Mouse (Mus musculus): Measurements from ENCODE around the gene Slco1b2.
"Not testable (repeated sequence)": the region's sequence is repeated elsewhere in the genome, so short reads cannot be mapped to it uniquely, and the experiment has no call there.

Slco1b2 gene

DNA sequence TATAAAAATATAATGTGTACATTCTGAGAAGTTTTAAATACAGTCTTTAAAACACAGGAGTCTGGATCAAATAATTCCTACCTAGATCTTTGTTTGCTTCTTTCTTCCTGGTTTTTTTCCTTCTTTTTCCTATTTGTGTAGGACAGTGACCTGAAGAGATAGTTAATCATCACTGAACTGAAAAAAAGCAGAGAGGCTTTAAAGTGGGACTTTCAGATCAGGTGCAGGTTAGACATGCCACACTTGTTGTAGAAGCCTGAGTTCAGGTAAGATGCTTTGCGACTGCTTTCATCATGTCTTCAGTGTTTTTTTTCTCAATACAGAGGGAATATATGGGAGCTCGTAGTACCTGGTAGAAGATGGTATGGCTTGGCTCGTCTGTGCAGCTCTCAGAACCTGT lies at the start of gene Slco1b2:
TSS of gene Slco1b2 (plus strand) at position 228 of the 400 bp plus-strand sequence.
- no peak for DNase-seq (ENCODE audit: extremely low read depth, low read depth, low spot score)

- no peak for DNase-seq (ENCODE audit: extremely low read depth, low read depth, low spot score)
Measured at GRCm38 (mm10) chr6:141584791-141585403, 44.4 kb upstream of the Slco1b2 start.

DNA sequence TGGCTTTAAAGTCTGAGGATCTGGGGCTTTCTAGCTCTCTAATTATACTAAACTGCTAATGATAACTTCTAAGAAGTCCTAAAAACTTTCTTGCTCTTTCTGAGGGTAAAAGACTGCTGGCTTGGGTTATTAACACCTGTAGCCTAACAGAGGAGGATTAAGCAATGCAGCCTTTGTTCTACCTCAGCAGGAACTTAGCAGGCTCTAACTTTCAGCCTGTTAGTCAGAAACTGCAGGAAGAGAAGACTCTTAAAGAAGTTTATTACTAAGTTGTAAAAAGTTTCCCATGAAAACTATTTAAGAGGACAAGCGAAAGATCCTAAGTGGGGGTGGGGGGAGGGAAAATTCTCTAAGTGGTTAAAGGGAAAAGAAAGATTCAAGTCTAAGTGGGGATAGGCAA lies 39.3 kb upstream of the Slco1b2 start:
- DNase-seq (ENCODE audit: extremely low read depth, low read depth, low spot score): no peak

DNA sequence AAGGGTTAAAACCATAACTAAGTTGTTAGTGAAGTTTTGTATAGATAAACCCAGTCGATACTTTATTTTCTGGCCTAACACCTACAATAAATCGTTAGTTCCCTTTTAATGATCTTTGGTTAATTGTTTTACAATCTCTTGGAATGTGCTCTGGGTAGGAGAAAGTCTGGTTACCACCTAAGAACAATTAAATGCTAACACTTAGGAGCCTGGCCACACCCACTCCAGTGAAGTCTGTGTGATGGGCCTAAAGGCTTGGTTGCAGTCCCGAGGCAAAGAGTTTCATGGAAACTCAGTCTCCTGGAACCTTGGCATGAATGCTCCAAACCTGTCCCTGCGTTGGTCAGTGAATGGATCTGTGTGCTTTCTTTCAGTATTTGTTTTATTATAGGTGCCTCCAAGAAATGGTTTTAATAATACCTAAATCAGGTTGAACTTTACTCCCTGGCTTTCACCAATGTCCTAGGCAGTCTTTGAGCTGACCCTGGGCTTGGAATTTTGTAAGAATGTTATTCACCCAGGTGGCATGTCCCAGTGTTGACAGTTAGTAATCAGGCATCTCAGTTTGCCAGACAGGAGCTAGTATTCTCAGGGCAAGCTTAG lies 38.6 kb upstream of the Slco1b2 start:
- DNase-seq (ENCODE audit: extremely low read depth, low read depth, low spot score): not testable (repeated sequence)

GRCm38 (mm10) chr6:141596081-141596480 lies 33.2 kb upstream of the Slco1b2 start:
- DNase-seq (ENCODE audit: extremely low read depth, low read depth, low spot score): no peak

DNA sequence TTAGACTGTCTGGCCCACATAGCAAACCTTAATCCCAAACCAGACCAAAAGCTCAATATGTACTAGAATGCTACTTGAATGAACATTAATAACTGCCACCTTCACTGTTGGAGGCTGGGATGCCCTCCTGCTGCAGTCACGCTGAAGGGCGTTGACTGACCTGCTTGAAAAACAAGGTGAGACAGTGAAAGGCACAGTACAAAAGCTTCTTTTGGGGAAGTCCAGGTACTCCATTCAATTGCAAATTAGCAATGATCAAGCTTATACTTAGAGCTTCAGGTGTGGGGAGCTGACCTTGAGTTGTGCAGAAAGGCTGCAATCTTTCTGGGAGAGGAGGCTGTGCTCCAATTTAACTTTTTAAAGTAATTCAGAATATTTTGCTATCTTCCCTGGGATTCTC lies 32.3 kb upstream of the Slco1b2 start:
- no peak for DNase-seq (ENCODE audit: extremely low read depth, low read depth, low spot score)

DNA sequence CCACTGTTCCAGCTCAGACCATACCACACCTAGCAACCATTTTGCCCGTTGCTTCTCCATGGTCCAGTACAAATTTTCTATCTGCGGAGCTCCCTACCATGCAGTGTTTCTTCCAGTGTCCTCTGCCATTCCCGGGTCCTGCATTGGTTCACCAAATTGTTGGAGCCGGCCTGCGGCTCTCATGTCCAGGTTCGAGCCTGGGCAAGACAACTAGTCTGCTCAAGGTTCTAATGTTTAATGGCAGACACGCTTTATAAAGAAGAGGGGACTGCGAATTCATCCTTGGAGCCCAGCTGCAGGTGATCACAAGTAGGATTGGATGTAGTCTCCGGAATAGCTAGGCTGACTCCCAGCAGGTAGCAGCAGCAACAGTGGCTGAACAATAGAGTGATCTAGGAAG lies 28.4 kb upstream of the Slco1b2 start:
- no peak for DNase-seq (ENCODE audit: extremely low read depth, low read depth, low spot score)

DNA sequence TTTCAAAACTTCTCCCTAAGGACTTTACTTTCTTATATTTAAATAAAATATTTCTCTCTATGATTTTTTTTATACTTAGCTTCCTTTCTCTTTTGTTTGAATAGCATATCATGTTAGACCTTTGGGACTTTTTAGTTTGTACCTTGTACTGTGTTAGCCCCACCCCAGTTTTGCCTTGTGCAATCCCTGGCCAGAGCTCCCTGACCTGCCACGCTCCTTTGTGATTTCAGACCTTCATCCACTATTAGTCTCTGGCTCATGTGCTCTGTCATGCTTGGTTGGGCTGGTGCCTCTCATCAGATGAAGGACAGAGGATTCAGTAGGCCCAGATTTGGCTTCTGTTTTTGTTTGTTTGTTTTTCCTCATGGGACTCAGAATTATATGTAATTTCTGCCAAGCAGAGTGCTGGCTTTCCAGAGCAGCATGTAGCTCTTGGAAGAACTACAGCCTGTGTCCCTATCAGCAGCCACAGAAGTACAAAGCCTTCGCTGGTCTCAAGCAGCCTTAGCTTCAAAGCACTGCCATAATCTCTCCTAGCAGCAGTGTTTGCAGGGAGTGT lies 18.5 kb upstream of the Slco1b2 start:
- no peak for DNase-seq (ENCODE audit: extremely low read depth, low read depth, low spot score)

DNA sequence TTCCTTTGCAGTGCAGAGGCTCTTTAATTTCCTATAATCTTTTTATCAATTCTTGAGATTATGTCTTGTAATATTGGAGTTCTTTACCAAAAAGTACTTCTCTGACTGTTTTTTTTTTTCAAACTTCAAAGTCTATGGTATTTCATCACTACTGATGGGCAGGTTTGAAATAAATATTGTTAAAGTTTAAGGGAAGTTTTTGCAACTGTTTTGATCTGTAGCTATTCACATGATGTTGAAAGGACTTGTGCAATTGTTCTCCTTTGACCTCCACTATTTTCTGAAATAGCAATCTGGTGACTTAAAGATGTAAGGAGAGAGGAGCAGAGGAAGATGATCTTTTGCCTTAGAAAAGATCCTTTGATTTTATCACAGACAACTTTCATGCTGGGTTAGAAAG lies 15.3 kb upstream of the Slco1b2 start:
- no peak for DNase-seq (ENCODE audit: extremely low read depth, low read depth, low spot score)

- no peak for DNase-seq (ENCODE audit: extremely low read depth, low read depth, low spot score)
Measured at GRCm38 (mm10) chr6:141615348-141615747, 14.0 kb upstream of the Slco1b2 start.

DNA sequence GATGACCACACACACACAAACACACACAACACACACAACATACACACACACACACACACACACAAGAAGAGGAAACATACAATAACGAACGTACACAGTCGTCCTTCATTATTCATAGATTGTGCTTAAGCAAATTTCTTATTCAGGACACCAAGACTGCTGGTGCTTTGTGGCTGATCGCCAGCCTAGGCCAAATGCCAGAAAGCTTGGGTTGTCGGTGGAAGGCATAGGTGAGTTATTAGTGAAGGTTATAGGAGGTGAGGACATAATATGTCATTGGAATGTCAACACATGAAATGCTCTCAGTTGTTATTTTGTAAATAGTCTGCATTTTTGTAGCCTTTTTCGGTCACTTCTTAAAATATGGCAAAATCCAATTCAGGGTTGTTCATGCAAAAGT lies 3.6 kb downstream of the Slco1b2 start:
- DNase-seq (ENCODE audit: extremely low read depth, low read depth, low spot score): no peak

DNA sequence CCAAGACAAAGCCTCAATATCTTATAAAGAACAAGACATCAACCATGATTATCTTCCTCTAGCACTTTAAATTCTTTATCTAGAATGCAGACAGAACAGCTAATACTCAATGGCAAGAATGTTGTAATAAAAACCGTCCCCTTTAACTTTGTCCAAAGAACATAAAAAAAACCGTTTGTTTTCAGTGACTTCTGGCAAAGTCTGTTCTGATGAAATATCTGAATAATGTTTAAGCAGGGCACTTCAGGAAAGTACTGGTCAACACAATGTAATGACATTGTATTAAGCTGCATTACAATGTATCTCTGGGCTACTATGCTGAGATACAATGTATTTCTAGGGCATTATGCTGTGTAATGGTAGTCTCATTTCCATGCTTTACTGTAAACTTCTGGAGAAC lies 5.9 kb downstream of the Slco1b2 start:
- DNase-seq (ENCODE audit: extremely low read depth, low read depth, low spot score): no peak

DNA sequence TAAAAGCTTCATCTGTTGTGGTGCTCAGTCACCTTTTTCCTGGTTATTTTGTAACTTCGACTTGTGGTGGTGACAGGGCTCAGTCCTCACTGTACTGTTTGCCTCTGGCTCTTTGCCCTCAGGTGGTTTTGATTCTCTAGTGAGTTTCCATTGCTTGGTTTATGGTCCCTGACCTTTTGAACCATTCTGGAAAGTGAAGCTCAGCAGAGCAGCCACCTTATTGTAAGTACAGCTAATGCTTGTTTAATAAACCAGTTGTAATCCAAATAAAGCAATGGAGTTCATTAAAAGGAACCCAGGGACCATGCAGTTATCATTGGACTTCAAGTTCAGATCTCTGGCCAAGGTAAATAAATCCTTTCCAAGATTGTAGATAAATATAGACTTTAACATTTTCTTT lies 11.3 kb downstream of the Slco1b2 start:
- DNase-seq (ENCODE audit: extremely low read depth, low read depth, low spot score): no peak

DNA sequence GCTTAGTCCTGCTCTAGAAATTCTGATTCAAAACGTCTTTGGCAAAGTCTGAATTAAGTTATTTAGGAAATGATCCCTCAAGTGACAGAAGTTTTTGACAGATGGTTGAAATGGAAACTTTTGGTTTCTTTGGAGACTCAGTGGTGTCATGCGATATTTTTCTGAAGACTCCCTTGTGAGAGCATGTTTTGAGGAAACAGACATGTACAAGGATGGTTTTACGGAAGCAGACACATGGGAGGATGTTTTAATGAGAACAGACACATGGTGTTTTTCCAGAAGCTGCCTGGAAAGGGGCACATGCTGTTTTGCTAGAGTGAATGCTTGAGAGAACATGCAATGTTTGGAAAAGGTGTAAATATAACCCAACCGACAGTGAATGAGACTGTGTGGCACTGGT lies 57.7 kb downstream of the Slco1b2 start:
- DNase-seq (ENCODE audit: extremely low read depth, low read depth, low spot score): no peak

DNA sequence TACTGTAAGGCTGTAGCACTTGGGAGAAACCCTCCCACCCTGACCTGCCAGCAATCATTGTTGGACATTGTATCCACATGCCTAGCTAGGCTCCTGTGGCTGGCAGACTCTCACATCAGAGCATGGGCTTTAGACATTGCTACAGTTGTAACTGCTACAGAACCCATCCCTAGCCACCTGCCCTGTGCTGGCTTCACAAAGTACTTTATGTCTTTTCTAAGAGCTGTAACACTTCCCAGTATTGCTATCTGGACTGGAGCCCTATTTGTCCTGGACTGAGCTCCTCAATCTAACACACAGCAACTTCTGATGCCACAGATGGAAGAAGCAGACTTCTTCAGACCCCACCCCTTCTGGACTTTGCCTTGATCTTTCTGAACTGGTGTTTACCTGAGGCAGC lies 61.9 kb downstream of the Slco1b2 start:
- DNase-seq (ENCODE audit: extremely low read depth, low read depth, low spot score): no peak

All from fat pad, adult 2 months (tissue).